Mouse (Mus musculus) mature B cell (primary cell): Measurements from ENCODE around the gene Ldb3.

ENCODE experiments used
- in situ Hi-C: fragments of 300-500 bp; cut with MboI; formaldehyde crosslinking; loops from 2 replicates; pipeline ENCODE4 v1.14.3; 2019

The Ldb3 gene

DNA sequence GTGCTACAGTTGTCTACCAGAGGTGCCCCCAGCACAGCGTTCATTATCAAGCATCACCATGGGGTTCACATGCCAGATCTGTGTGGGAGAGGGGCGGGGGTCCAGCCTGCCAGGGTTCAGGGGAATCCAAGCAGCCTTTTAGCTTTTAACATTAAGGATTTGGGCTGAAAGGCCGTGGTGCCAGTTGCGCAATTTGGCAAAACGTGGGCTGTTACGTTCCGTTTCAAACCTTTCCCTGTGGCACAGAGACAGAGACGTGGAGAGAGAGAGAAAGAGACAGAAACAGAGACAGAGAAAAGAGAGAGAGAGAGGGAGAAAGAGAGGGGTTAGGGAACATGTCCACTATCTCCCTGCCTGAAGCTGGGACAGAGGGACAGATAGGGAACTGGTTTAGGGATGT is 26.8 kb downstream of the Ldb3 start:
- in situ Hi-C loops, result no loop called here

DNA sequence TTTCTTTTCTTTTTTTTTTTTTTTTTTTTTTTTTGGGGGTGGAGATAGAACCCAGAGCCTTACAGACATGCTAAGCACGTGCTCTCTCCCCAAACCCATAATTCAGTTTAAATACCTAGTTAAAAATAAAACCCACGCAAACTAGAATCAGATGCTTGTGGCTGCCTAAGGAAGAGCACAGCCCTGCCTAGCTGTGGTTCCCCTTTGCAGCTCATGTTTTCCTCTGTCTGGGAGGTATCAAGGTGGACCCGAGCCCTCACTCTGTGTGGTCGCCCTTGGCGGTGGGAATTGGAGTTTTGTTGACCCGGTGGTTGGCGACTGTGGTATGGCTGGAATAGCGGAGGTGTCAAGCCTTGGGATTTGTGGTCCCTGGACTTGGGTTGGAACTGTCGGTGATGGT is 29.5 kb downstream of the Ldb3 start:
- in situ Hi-C loops, result no loop called here

DNA sequence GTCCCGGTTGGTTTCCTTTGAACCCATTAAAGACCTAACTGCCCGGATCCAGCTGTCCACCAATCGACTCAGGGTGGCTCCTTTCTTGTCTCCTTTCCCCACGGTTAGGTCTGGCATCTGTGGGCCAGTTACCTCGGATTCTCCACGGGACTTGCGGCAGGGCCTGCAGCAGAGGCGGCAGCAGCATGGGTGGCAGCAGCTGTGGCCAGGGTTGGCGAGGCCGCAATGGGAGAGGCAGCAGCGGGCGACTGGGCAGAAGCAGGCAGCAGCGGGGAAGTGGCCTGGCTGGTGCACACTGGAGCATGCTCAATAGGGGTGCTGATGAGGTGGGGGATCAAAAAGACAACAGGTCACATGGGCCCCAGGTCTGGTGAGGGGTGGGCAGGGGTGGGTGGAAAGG is 33.3 kb downstream of the Ldb3 start:
- in situ Hi-C loops, result no loop called here

- in situ Hi-C loops, result no loop called here
Observed at GRCm38 (mm10) chr14:34554047-34554446, 34.4 kb downstream of the Ldb3 start.

DNA sequence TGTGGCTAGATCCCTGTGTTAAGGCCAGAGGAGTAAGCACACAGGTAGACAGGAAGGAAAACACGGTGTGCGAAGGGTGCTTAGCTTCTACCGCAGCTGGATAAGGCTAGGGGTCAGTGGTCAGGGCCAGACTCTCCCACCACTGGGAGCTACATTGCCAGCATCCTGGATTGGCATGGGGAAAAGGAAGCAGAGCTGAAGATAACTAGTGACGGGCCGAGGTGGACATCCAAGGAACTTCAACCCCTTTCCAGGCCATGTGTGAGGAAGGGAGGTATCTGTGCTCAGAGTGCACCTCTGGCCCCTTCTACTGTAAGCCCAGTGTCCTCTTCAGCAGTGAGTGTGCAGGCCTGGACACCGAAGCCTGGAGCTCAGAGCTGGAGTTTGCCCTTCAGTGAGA is 35.0 kb downstream of the Ldb3 start:
- in situ Hi-C loops, result no loop called here

- in situ Hi-C loops, result no loop called here
Observed at GRCm38 (mm10) chr14:34552226-34552625, 36.3 kb downstream of the Ldb3 start.

DNA sequence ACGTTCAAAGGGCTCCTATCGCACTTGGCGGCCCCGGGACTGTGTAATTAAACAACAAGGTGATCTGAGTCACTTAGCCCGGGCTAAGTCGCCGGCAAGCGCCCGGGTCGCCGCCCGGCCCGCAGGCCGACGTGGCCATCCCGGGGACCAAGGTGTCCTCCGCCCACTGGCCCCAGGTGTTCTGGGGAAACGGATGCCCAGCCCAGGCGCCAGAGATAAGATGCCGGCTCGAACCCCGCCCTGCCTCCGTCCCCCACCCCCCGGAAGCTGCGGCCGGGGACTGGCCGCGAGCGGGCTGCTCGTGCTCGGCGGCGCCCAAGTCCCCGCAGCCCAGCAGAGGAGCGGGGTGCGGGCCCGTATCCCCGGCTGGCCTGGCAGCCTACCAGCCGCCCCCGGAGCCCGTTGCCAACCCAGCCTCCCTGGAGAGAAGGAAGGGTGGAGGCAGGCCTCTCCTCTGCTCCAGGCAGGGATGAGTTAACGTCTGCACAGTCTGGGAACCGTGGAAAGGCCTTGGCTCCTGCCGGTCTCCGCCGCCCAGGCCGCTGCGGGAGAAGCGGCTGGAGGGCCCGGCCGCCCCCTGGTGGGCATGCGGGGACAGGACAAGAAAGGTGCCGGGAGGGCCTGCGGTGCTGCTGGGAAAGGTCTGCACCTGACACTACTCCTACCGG is 39.3 kb downstream of the Ldb3 start:
- in situ Hi-C loops, result no loop called here

DNA sequence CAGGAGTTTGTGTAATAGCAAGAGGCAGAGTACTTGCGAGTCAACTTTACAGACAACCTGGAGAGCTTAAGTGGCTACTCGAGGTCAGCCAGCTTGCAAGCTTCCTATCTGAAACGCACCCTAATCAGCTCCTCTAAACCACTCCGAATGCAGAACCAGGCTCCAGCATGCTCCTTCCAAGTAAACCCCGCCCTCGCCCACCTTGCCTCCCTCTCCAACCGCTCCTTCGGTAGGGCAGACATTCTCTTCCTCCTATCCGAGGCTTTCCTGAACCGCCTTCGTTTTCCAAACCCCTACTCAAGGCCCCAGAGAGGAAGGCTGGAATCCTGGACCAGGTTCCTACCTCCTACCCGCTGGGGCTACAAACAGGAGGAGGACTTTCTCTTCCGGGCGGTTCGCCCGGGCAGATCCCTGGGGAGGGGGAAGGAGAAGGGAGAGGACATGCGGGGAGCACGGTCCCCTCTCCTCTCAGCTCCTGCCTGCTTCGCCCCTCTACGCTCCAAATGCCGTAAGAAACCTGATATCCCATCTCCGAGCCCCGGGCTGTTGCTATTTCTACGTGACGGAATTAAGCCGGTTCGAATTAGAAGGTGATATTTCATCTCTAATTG is 40.0 kb downstream of the Ldb3 start:
- in situ Hi-C loops, result no loop called here

DNA sequence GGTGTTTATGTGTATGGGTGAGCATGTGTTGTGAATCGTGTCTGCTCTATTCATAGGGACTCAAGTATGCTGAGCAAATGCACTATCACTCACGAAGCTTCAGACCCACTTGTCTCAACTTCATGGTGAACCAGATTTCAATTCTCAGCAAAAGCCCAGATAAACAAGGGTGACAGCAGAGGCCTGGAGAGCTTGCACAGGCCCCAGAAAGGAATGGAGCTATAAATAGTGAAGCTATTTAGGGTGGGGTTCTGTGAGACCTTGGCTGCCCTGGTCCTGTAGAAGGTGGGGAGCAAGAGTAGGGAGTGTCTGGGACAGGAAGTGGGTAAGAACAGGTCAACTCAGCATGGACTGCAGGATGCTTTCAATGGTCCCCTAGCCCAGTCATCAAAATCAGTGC is 43.9 kb downstream of the Ldb3 start:
- in situ Hi-C loops, result no loop called here

DNA sequence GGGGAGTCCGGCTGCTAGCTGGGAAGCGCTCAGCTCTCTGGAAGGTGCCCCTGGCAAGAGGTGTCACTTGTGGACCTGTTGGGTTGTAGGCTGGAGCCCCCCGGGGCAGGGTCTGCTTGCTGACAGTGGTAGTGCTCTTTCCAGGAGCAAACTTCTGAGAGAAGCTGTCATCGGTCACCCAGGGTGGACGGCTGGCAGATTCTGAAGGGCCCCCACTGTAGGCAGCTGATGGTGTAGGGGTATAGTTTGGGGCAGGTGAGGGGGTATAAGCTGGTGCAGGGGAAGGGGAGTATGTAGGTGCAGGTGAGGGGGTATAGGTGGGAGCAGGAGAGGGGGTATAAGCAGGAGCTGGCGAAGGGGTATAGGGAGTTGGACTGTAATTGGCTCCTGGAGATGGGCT is 44.5 kb downstream of the Ldb3 start:
- in situ Hi-C loops, result no loop called here

DNA sequence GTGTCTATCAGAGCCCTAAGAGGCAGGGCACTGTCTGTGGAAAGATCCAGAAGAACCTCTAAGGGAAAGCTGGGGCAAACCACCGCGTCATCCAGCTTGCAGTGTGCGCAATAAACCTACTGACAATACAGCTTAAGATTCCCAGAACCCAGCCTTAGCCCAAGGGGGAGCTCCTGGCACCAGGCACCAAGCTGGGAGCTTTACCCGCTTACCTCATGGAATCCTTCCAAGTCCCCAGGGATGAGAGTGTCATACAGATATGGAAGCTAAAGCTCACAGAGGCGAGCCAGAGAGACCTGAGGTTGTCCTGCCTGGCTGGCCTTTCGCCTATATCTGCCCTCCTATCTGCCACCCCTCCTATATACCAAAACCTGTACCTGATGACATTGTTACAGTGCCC is 44.9 kb downstream of the Ldb3 start:
- in situ Hi-C loops, result no loop called here

GRCm38 (mm10) chr14:34541896-34542295 is 46.6 kb downstream of the Ldb3 start:
- in situ Hi-C loops, result no loop called here

- in situ Hi-C loops, result no loop called here
Observed at GRCm38 (mm10) chr14:34540685-34541162, 47.8 kb downstream of the Ldb3 start.

DNA sequence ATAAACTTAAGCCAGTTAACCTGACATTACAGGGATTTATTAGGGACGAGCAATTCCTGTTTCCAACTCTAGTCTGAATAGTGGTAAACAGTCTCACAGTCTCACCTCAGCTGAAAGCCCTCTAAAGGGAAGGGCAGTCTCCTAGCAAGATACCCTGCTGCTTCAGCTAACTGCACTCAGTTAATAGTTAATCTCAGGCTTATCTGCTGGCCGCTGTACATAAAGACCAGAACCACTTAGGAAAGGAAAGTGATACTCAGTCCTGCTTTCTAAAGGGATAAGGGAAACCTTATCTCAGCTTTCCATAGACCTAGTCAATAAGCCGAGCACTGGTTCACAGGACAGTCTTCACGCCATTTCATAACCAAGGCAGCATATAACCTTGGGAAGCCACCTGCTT is 52.6 kb downstream of the Ldb3 start:
- in situ Hi-C loops, result no loop called here

- in situ Hi-C loops, result no loop called here
Observed at GRCm38 (mm10) chr14:34533537-34533936, 54.9 kb downstream of the Ldb3 start.

GRCm38 (mm10) chr14:34532536-34532935 is 55.9 kb downstream of the Ldb3 start:
- in situ Hi-C loops, result no loop called here

DNA sequence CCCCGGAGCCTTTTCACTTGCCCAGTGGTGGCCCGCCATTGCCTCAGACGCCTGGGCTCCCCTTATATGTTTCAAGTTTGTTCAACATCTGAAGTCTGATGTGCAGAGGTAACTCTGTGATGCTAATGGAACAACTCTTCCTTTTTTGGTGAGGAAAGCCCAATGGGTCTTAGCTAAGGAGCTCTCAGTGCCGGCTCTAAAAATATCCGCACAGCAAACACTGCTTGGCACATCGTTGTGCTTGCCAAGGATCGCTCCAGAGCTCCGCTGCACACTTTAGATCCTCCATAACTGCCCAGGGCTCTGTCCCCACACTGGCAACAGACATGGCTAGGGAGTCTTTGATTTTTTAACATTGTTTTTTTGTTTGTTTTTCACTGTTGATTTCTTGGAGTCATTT is 59.7 kb downstream of the Ldb3 start:
- in situ Hi-C loops, result no loop called here

DNA sequence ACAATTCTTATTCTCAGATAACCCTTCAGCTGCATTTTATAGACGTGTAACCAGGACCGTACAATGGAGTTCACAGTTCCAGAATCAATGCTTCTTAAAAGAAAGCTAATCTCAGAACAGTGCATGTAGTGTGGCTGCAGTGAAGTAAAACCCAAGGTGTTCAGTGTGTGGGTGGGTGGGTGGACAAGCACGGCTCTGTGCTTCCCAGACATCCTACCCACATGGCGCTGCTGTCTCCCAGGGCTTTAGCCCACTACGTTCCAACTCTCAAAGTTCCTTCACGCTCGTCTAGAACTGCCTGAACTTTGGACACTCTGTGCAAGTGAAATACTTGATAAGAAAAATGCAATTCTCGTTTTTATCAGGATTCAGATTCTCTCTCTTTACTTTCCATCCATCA is 65.8 kb downstream of the Ldb3 start, which contains the start of gene 9230112D13Rik:
9230112D13Rik (minus strand) TSS at position 101 of the 400 bp plus-strand sequence.
- in situ Hi-C loops, result no loop called here

DNA sequence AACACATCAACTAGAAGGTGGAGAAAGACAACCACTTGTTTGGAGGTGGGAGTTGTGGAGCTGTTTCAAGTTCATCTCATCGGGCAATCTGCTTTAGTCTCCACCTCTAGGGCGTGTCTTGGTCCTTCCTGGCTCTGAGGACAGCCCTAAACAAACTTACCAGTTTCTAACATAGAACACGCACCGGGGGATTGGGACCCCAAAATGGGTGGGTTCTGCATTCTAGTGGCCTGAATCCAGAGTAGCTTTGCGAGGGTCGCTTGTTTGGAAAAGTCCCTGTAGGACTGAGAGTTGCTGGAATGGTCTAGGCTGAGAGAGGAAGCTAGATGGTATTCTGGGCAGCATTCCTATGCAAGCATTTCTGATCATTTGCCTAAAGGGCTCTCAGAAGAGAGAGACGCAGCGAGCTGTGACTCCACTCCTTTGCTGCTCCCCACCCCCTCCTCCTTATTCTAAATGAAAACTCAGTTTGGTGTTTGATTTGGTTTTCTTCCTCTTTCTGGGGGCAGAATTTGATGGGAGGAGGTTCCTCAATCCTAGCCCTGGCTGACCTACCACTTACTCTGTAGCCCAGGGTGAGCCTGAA is 70.4 kb downstream of the Ldb3 start:
- in situ Hi-C loops, result no loop called here

GRCm38 (mm10) chr14:34516960-34517577 is 71.4 kb downstream of the Ldb3 start:
- in situ Hi-C loops, result no loop called here

DNA sequence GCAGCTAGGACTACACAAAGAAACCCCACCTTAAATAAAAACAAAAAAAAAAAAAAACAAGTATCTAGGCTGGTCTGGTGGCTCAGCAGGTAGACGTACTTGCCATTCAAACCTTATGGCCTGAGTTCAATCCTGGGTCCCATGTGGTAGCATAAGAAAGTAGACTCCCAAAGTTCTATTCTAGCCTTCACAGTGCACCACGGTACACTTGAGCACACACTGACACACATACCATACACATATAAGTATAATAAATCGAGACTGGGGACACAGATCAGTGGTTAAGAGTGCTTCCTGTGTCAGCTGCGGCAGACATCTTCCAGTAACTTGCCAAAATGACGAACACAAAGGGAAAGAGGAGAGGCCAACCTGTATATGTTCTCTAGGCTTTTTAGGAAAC is 72.6 kb downstream of the Ldb3 start:
- in situ Hi-C loops, result no loop called here

DNA sequence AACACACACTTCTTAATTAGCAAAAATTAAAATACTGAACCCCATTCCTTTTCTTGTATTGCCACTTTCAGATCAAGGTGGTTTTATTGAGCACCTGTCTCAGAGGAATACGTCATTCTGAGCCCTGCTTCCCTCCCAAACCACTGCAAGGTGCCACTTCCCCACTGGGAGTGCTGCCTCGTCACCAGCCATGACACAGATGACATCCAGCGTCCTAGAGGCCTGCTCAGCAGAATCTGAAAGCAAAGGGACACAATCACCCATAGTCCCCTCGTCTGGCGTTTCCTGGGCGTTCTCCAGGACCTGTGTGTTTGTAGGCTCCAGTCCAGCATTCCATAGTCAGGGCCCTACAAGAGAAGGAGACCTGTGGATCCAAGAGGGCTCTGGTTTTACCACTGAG is 74.4 kb downstream of the Ldb3 start:
- in situ Hi-C loops, result no loop called here

DNA sequence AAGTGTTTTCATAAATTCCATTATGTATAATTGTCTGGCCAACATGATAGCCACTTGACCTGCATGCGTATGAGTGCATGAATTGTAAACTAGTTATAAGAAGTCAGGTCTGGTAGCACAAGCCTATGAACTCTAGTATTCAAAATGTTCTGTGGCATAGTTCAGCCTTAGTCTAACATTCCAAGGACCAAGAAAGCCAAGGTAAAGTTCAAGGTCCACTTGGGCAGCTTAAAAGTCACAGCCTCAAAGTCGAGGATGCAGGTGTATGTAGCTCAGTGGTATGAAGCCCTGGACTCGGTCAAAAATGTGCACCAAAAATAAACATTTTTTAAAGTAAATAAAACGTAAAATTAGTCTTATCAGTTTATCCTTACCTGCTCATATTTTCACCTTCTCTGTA is 75.9 kb downstream of the Ldb3 start:
- in situ Hi-C loops, result no loop called here
